27 mouse cellular contexts compared by ENCODE assay signal in the genomic region with DNA sequence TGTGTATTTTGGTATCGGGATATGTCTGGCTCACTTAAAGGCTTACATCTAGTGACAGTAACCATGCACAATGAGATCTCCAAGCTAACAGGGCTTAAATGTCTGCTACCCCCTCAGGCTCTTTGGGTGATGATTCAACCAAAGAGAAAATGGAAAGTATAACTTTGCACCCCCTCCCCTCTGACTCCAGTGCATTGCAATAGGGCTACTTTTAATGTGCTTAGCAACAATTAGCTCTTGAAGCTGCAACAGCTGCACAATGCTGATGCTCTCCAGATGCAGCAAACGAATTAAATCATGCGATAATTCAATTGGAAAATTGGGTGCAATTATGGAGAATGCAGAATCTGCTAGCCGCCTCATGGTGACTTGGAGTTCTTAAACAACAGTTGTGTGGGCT.
A peak's percentile ranks its signal among the peaks of the same experiment; 100 is the strongest.
DNase-seq lines count a peak whose midpoint lies in the region; ATAC-seq lines count a peak whose summit lies in the region.
"Had no signal": no experiment of that assay in that cellular context is flagged by ENCODE, and none has a peak within 500 bp of the region (broad histone marks: within the 10 kb centered on the region; RNA-seq: fewer than 3 reads in every experiment).

No protein-coding gene starts in this region.

- H3K4me1 ChIP-seq in embryonic facial prominence, embryonic 11.5 days (ENCODE audit: control insufficient read depth, insufficient read depth, low read length): no peaks in the 10 kb centered on the region
- H3K4me1 ChIP-seq in embryonic facial prominence, embryonic 10.5 days: no peaks in the 10 kb centered on the region
- no peaks in the 10 kb centered on the region for H3K4me1 ChIP-seq in embryonic facial prominence, embryonic 14.5 days (ENCODE audit: control insufficient read depth, insufficient read depth, low read length)
- no peaks in the 10 kb centered on the region for H3K4me1 ChIP-seq in liver, embryonic 11.5 days (replicated peaks; ENCODE audit: control insufficient read depth, insufficient read depth, low read length)
- H3K4me1 ChIP-seq: embryonic facial prominence, embryonic 13.5 days; forebrain, embryonic 10.5 days; forebrain, embryonic 13.5 days; heart, embryonic 12.5 days; heart, embryonic 15.5 days; hindbrain, embryonic 10.5 days; hindbrain, embryonic 13.5 days had no signal

- no peak for ATAC-seq in embryonic facial prominence, embryonic 11.5 days (replicated peaks; ENCODE audit: insufficient number of reproducible peaks, low FRiP score, low TSS enrichment, low read depth)
- peak; percentile 30; the same call in 1 of the 2 replicates for ATAC-seq in embryonic facial prominence, embryonic 14.5 days (ENCODE audit: low read depth)
- no peak for ATAC-seq in liver, embryonic 11.5 days (replicated peaks; ENCODE audit: low FRiP score)
- ATAC-seq: forebrain, embryonic 13.5 days; hindbrain, embryonic 16.5 days; intestine, postnatal 0 days had no signal

- no peaks in the 10 kb centered on the region for H3K9me3 ChIP-seq in embryonic facial prominence, embryonic 11.5 days (replicated peaks; ENCODE audit: control insufficient read depth, low read length)
- H3K9me3 ChIP-seq in embryonic facial prominence, embryonic 10.5 days: no peaks in the 10 kb centered on the region
- H3K9me3 ChIP-seq in embryonic facial prominence, embryonic 14.5 days (ENCODE audit: control insufficient read depth, low read length): no peaks in the 10 kb centered on the region
- no peaks in the 10 kb centered on the region for H3K9me3 ChIP-seq in liver, embryonic 11.5 days (ENCODE audit: control insufficient read depth, low read length)
- H3K9me3 ChIP-seq: embryonic facial prominence, embryonic 13.5 days; forebrain, embryonic 10.5 days; forebrain, embryonic 13.5 days; heart, embryonic 12.5 days; heart, embryonic 15.5 days; hindbrain, embryonic 10.5 days; hindbrain, embryonic 13.5 days had no signal

- H3K4me3 ChIP-seq in embryonic facial prominence, embryonic 11.5 days (ENCODE audit: low read depth, low read length): no peak overlapping the region
- H3K4me3 ChIP-seq in embryonic facial prominence, embryonic 10.5 days: no peak overlapping the region
- no peak overlapping the region for H3K4me3 ChIP-seq in embryonic facial prominence, embryonic 14.5 days (ENCODE audit: low read depth, low read length)
- H3K4me3 ChIP-seq in liver, embryonic 11.5 days (ENCODE audit: low read depth, low read length): no peak overlapping the region
- H3K4me3 ChIP-seq: embryonic facial prominence, embryonic 13.5 days; forebrain, embryonic 10.5 days; forebrain, embryonic 13.5 days; heart, embryonic 12.5 days; heart, embryonic 15.5 days; hindbrain, embryonic 10.5 days; hindbrain, embryonic 13.5 days had no signal

- H3K9ac ChIP-seq in embryonic facial prominence, embryonic 11.5 days (replicated peaks; ENCODE audit: low read length): no peak overlapping the region
- no peak overlapping the region for H3K9ac ChIP-seq in embryonic facial prominence, embryonic 14.5 days (ENCODE audit: low read depth, low read length)
- no peak overlapping the region for H3K9ac ChIP-seq in liver, embryonic 11.5 days (ENCODE audit: low read depth, low read length)
- H3K9ac ChIP-seq: embryonic facial prominence, embryonic 13.5 days; forebrain, embryonic 13.5 days; heart, embryonic 12.5 days; heart, embryonic 15.5 days; hindbrain, embryonic 13.5 days had no signal

- no peaks in the 10 kb centered on the region for H3K36me3 ChIP-seq in embryonic facial prominence, embryonic 11.5 days (replicated peaks; ENCODE audit: control insufficient read depth, insufficient read depth, low read depth, low read length)
- H3K36me3 ChIP-seq in embryonic facial prominence, embryonic 10.5 days (replicated peaks): no peaks in the 10 kb centered on the region
- H3K36me3 ChIP-seq in embryonic facial prominence, embryonic 14.5 days (ENCODE audit: control insufficient read depth, insufficient read depth, low read length): no peaks in the 10 kb centered on the region
- no peaks in the 10 kb centered on the region for H3K36me3 ChIP-seq in liver, embryonic 11.5 days (ENCODE audit: control insufficient read depth, insufficient read depth, low read length)
- H3K36me3 ChIP-seq: embryonic facial prominence, embryonic 13.5 days; forebrain, embryonic 10.5 days; G1E; heart, embryonic 12.5 days; heart, embryonic 15.5 days; hindbrain, embryonic 10.5 days; hindbrain, embryonic 13.5 days had no signal

- H3K4me2 ChIP-seq in embryonic facial prominence, embryonic 11.5 days (ENCODE audit: low read depth, low read length): no peak overlapping the region
- no peak overlapping the region for H3K4me2 ChIP-seq in embryonic facial prominence, embryonic 14.5 days (ENCODE audit: low read depth, low read length)
- H3K4me2 ChIP-seq in liver, embryonic 11.5 days: no peak overlapping the region
- H3K4me2 ChIP-seq: embryonic facial prominence, embryonic 13.5 days; forebrain, embryonic 13.5 days; heart, embryonic 12.5 days; heart, embryonic 15.5 days; hindbrain, embryonic 13.5 days had no signal

- DNase-seq in embryonic facial prominence, embryonic 11.5 days (ENCODE audit: low spot score): peak; percentile 16
- no peak for DNase-seq in embryonic facial prominence, embryonic 10.5 days (ENCODE audit: low spot score)
- DNase-seq in MN1 (ENCODE audit: low spot score): peak; percentile 95
- DNase-seq in embryonic facial prominence, embryonic 14.5 days (ENCODE audit: low spot score): peak; percentile 40
- no peak for DNase-seq in liver, embryonic 11.5 days (ENCODE audit: low spot score)
- DNase-seq in thymus, adult 18-20 months: no peak
- DNase-seq: adrenal gland, postnatal 14 days; B cell, adult 2 months; cerebellum, adult 18-20 months; cerebellum, adult 9-10 months; cerebellum, postnatal 14 days; gastrocnemius, postnatal 25 days; heart, adult 18-20 months; heart, postnatal 10 days; heart, postnatal 36 days; kidney, adult 8-10 months had no signal

- no peak overlapping the region for H3K27ac ChIP-seq in embryonic facial prominence, embryonic 11.5 days (replicated peaks; ENCODE audit: low read depth, low read length)
- no peak overlapping the region for H3K27ac ChIP-seq in embryonic facial prominence, embryonic 10.5 days (replicated peaks)
- H3K27ac ChIP-seq in embryonic facial prominence, embryonic 14.5 days (replicated peaks; ENCODE audit: low read depth, low read length): no peak overlapping the region
- no peak overlapping the region for H3K27ac ChIP-seq in liver, embryonic 11.5 days (ENCODE audit: low read depth, low read length)
- H3K27ac ChIP-seq: embryonic facial prominence, embryonic 13.5 days; forebrain, embryonic 10.5 days; forebrain, embryonic 13.5 days; heart, embryonic 15.5 days; hindbrain, embryonic 10.5 days; hindbrain, embryonic 13.5 days had no signal

- 73% methylated on average over 4 of the region's 4 CpGs for WGBS in embryonic facial prominence, embryonic 11.5 days
- WGBS in embryonic facial prominence, embryonic 10.5 days: 76% methylated on average over 4 of the region's 4 CpGs
- 72% methylated on average over 4 of the region's 4 CpGs for WGBS in embryonic facial prominence, embryonic 14.5 days
- WGBS in liver, embryonic 11.5 days: 81% methylated on average over 4 of the region's 4 CpGs

- H3K27me3 ChIP-seq in embryonic facial prominence, embryonic 11.5 days (ENCODE audit: control insufficient read depth, insufficient read depth, low read length): no peaks in the 10 kb centered on the region
- no peaks in the 10 kb centered on the region for H3K27me3 ChIP-seq in embryonic facial prominence, embryonic 10.5 days (replicated peaks; ENCODE audit: low read depth, poor library complexity, severe bottlenecking)
- H3K27me3 ChIP-seq in embryonic facial prominence, embryonic 14.5 days (replicated peaks; ENCODE audit: control insufficient read depth, insufficient read depth, low read length): no peaks in the 10 kb centered on the region
- H3K27me3 ChIP-seq in liver, embryonic 11.5 days (replicated peaks; ENCODE audit: control insufficient read depth, insufficient read depth, low read length): no peaks in the 10 kb centered on the region
- H3K27me3 ChIP-seq: CH12.LX; embryonic facial prominence, embryonic 13.5 days; forebrain, embryonic 13.5 days; heart, embryonic 12.5 days; heart, embryonic 15.5 days; hindbrain, embryonic 13.5 days had no signal

Comparison
In these comparisons a context has a peak if more than half of its experiments do, and no peak if none do; other contexts are left out.
1. DNase-seq: peak in embryonic facial prominence, embryonic 11.5 days (single experiment), MN1 (single experiment) and embryonic facial prominence, embryonic 14.5 days (single experiment); none in embryonic facial prominence, embryonic 10.5 days (single experiment), liver, embryonic 11.5 days (single experiment) and thymus, adult 18-20 months (0 of 2).